Mouse (Mus musculus): ENCODE measurements around the gene Wnt3. TPM values are rescaled to one million over a fixed set of nuclear protein-coding genes. Genes with fewer than 3 reads are reported as not detected.
"Not testable (repeated sequence)": the region's sequence is repeated elsewhere in the genome, so short reads cannot be mapped to it uniquely, and the experiment has no call there.

Wnt3 gene
- polyA plus RNA-seq, 1 experiment from 2014 or later, result 0.31 TPM

- no peak for ATAC-seq
- 41% methylated on average over 11 of the region's 11 CpGs for WGBS
Measured at GRCm38 (mm10) chr11:103758054-103758453, 15.9 kb upstream of the Wnt3 start.

GRCm38 (mm10) chr11:103758706-103759105, 15.2 kb upstream of the Wnt3 start:
- Histone ChIP-seq H3K9ac (no peak overlapping the region), H3K4me3 (replicated peaks) (no peak overlapping the region), H3K4me1 (replicated peaks) (no peaks in the 10 kb centered on the region), H3K9me3 (no peaks in the 10 kb centered on the region), H3K4me2 (replicated peaks) (no peak overlapping the region), H3K27ac (no peak overlapping the region), H3K27me3 (replicated peaks) (peaks cover 9% of the 10 kb centered on the region; the same call in 1 of the 2 replicates), H3K36me3 (no peaks in the 10 kb centered on the region)
- ATAC-seq, result no peak
- 11% methylated on average over 6 of the region's 6 CpGs for WGBS

More at GRCm38 (mm10) chr11:103758054-103758453, 15.9 kb upstream of the Wnt3 start:
- H3K4me2 ChIP-seq (replicated peaks), result no peak overlapping the region
- no peaks in the 10 kb centered on the region for H3K4me1 ChIP-seq (replicated peaks)
- H3K36me3 ChIP-seq, result no peaks in the 10 kb centered on the region
- no peak overlapping the region for H3K4me3 ChIP-seq (replicated peaks)
- H3K27me3 ChIP-seq (replicated peaks), result peaks cover 14% of the 10 kb centered on the region; the same call in 1 of the 2 replicates
- no peak overlapping the region for H3K27ac ChIP-seq
- H3K9me3 ChIP-seq, result no peaks in the 10 kb centered on the region
- H3K9ac ChIP-seq, result no peak overlapping the region

- Histone ChIP-seq H3K4me1 (replicated peaks) (no peaks in the 10 kb centered on the region), H3K9ac (no peak overlapping the region), H3K4me3 (replicated peaks) (no peak overlapping the region), H3K27ac (no peak overlapping the region), H3K36me3 (no peaks in the 10 kb centered on the region), H3K27me3 (replicated peaks) (peaks cover 9% of the 10 kb centered on the region; the same call in 1 of the 2 replicates), H3K9me3 (no peaks in the 10 kb centered on the region), H3K4me2 (replicated peaks) (no peak overlapping the region)
- WGBS, result 54% methylated on average over 7 of the region's 7 CpGs
- ATAC-seq, result no peak
Measured at GRCm38 (mm10) chr11:103760101-103760500, 13.8 kb upstream of the Wnt3 start.

GRCm38 (mm10) chr11:103760891-103761290, 13.1 kb upstream of the Wnt3 start:
- not testable (repeated sequence) for H3K4me2 ChIP-seq (replicated peaks); H3K9ac ChIP-seq; H3K9me3 ChIP-seq; H3K27me3 ChIP-seq (replicated peaks); ATAC-seq; H3K36me3 ChIP-seq; H3K27ac ChIP-seq; H3K4me3 ChIP-seq (replicated peaks); H3K4me1 ChIP-seq (replicated peaks)
- 86% methylated on average over 5 of the region's 5 CpGs for WGBS

GRCm38 (mm10) chr11:103763410-103764163, 10.4 kb upstream of the Wnt3 start:
- 20% methylated on average over 10 of the region's 10 CpGs for WGBS
- no peak overlapping the region for H3K27ac ChIP-seq
- H3K4me2 ChIP-seq (replicated peaks), result peak overlapping the region; percentile 38; the same call in 1 of the 2 replicates
- H3K4me3 ChIP-seq (replicated peaks), result no peak overlapping the region
- H3K9ac ChIP-seq, result no peak overlapping the region
- peak; percentile 87 for ATAC-seq
- peaks cover 9% of the 10 kb centered on the region for H3K27me3 ChIP-seq (replicated peaks)
- H3K4me1 ChIP-seq (replicated peaks), result no peaks in the 10 kb centered on the region
- H3K9me3 ChIP-seq, result no peaks in the 10 kb centered on the region
- H3K36me3 ChIP-seq, result no peaks in the 10 kb centered on the region

GRCm38 (mm10) chr11:103764601-103765000, 9.3 kb upstream of the Wnt3 start:
- 60% methylated on average over 6 of the region's 6 CpGs for WGBS
- H3K4me2 ChIP-seq (replicated peaks), result no peak overlapping the region
- H3K36me3 ChIP-seq, result no peaks in the 10 kb centered on the region
- H3K4me1 ChIP-seq (replicated peaks), result no peaks in the 10 kb centered on the region
- H3K27ac ChIP-seq, result no peak overlapping the region
- H3K27me3 ChIP-seq (replicated peaks), result peaks cover 16% of the 10 kb centered on the region
- H3K9me3 ChIP-seq, result no peaks in the 10 kb centered on the region
- H3K4me3 ChIP-seq (replicated peaks), result no peak overlapping the region
- H3K9ac ChIP-seq, result no peak overlapping the region
- no peak for ATAC-seq

GRCm38 (mm10) chr11:103765556-103766011, 8.4 kb upstream of the Wnt3 start:
- no peak overlapping the region for H3K4me2 ChIP-seq (replicated peaks)
- 30% methylated on average over 6 of the region's 6 CpGs for WGBS
- H3K27me3 ChIP-seq (replicated peaks), result peaks cover 23% of the 10 kb centered on the region
- H3K4me3 ChIP-seq (replicated peaks), result no peak overlapping the region
- no peak for ATAC-seq
- H3K9ac ChIP-seq, result no peak overlapping the region
- H3K9me3 ChIP-seq, result no peaks in the 10 kb centered on the region
- H3K4me1 ChIP-seq (replicated peaks), result no peaks in the 10 kb centered on the region
- no peak overlapping the region for H3K27ac ChIP-seq
- H3K36me3 ChIP-seq, result no peaks in the 10 kb centered on the region

- H3K27ac ChIP-seq, result no peak overlapping the region
- peaks cover 80% of the 10 kb centered on the region for H3K27me3 ChIP-seq (replicated peaks)
- WGBS, result under 1% methylated on average over 19 of the region's 19 CpGs
- no peaks in the 10 kb centered on the region for H3K9me3 ChIP-seq
- H3K4me1 ChIP-seq (replicated peaks), result peaks cover 21% of the 10 kb centered on the region
- H3K36me3 ChIP-seq, result no peaks in the 10 kb centered on the region
- no peak overlapping the region for H3K4me3 ChIP-seq (replicated peaks)
- 0 out of 2 replicates have a peak overlapping the region, but pooled peaks have one; percentile 11 for H3K4me2 ChIP-seq (replicated peaks)
- no peak overlapping the region for H3K9ac ChIP-seq
- ATAC-seq, result no peak
Measured at GRCm38 (mm10) chr11:103771160-103771817, 2.7 kb upstream of the Wnt3 start.

GRCm38 (mm10) chr11:103772505-103773386, 1.2 kb upstream of the Wnt3 start:
- no peak for ATAC-seq
- peaks cover 21% of the 10 kb centered on the region for H3K4me1 ChIP-seq (replicated peaks)
- H3K27ac ChIP-seq, result no peak overlapping the region
- peaks cover 94% of the 10 kb centered on the region for H3K27me3 ChIP-seq (replicated peaks)
- peak overlapping the region; percentile 61 for H3K4me2 ChIP-seq (replicated peaks)
- H3K9me3 ChIP-seq, result no peaks in the 10 kb centered on the region
- no peak overlapping the region for H3K9ac ChIP-seq
- H3K4me3 ChIP-seq (replicated peaks), result no peak overlapping the region
- 1% methylated on average over 23 of the region's 23 CpGs for WGBS
- no peaks in the 10 kb centered on the region for H3K36me3 ChIP-seq

- H3K9me3 ChIP-seq, result no peaks in the 10 kb centered on the region
- ATAC-seq, result 0 out of 2 replicates have a peak, but pooled peaks have one; percentile 23
- peaks cover 84% of the 10 kb centered on the region for H3K27me3 ChIP-seq (replicated peaks)
- H3K4me2 ChIP-seq (replicated peaks), result peak overlapping the region; percentile 61
- H3K4me1 ChIP-seq (replicated peaks), result peaks cover 21% of the 10 kb centered on the region
- no peaks in the 10 kb centered on the region for H3K36me3 ChIP-seq
- H3K9ac ChIP-seq, result no peak overlapping the region
- WGBS, result under 1% methylated on average over 19 of the region's 19 CpGs
- peak overlapping the region; percentile 31 for H3K4me3 ChIP-seq (replicated peaks)
- H3K27ac ChIP-seq, result no peak overlapping the region
Measured at GRCm38 (mm10) chr11:103774228-103774530, 229 bp downstream of the Wnt3 start.

GRCm38 (mm10) chr11:103780152-103780551, 6.2 kb downstream of the Wnt3 start:
- H3K36me3 ChIP-seq, result no peaks in the 10 kb centered on the region
- H3K9ac ChIP-seq, result no peak overlapping the region
- peaks cover 5% of the 10 kb centered on the region for H3K4me1 ChIP-seq (replicated peaks)
- no peak overlapping the region for H3K27ac ChIP-seq
- no peak overlapping the region for H3K4me3 ChIP-seq (replicated peaks)
- peaks cover 38% of the 10 kb centered on the region for H3K27me3 ChIP-seq (replicated peaks)
- no peak overlapping the region for H3K4me2 ChIP-seq (replicated peaks)
- H3K9me3 ChIP-seq, result no peaks in the 10 kb centered on the region
- WGBS, result 32% methylated on average over 9 of the region's 9 CpGs
- ATAC-seq, result no peak

GRCm38 (mm10) chr11:103789951-103790350, 16.0 kb downstream of the Wnt3 start:
- Histone ChIP-seq H3K27ac (no peak overlapping the region), H3K36me3 (no peaks in the 10 kb centered on the region), H3K9ac (no peak overlapping the region), H3K27me3 (replicated peaks) (peaks cover 28% of the 10 kb centered on the region), H3K4me2 (replicated peaks) (no peak overlapping the region), H3K4me1 (replicated peaks) (no peaks in the 10 kb centered on the region), H3K4me3 (replicated peaks) (no peak overlapping the region), H3K9me3 (no peaks in the 10 kb centered on the region)
- ATAC-seq, result no peak
- 61% methylated on average over 5 of the region's 5 CpGs for WGBS
